Mouse (Mus musculus) E14TG2a.4 (cell line): Measurements from ENCODE around the gene Neurog3.

Source experiments
- H3K27me3 ChIP-seq: 2 replicates; pipeline ENCODE4 v1.6.1; 2014; ENCODE audit warnings: low read length, control low read depth; ENCODE audit not compliant: insufficient read depth
- H3K36me3 ChIP-seq: 2 replicates; pipeline ENCODE4 v1.6.1; 2014; ENCODE audit warnings: low read length, control low read depth; ENCODE audit not compliant: insufficient read depth
- H3K4me1 ChIP-seq: replicated peaks from 2 replicates; pipeline ENCODE4 v1.6.1; 2014; ENCODE audit warnings: low read depth, low read length, control low read depth
- H3K4me3 ChIP-seq: replicated peaks from 2 replicates; pipeline ENCODE4 v1.5.1; 2014; ENCODE audit warnings: mild to moderate bottlenecking, low read length
- H3K9me3 ChIP-seq: 2 replicates; pipeline ENCODE4 v1.6.1; 2014; ENCODE audit warnings: low read length, control low read depth
- CTCF ChIP-seq: conservative IDR thresholded peaks from 2 replicates; pipeline ENCODE4 v1.5.1; 2014; ENCODE audit warnings: low read length
- NANOG ChIP-seq: IDR thresholded peaks from 2 replicates; pipeline ENCODE4 v1.6.1; 2014; ENCODE audit warnings: borderline replicate concordance, low read length, mixed read lengths
- POU5F1 ChIP-seq: IDR thresholded peaks from 2 replicates; pipeline ENCODE4 v1.6.1; 2014; ENCODE audit warnings: low read length, borderline replicate concordance

Gene Neurog3

DNA sequence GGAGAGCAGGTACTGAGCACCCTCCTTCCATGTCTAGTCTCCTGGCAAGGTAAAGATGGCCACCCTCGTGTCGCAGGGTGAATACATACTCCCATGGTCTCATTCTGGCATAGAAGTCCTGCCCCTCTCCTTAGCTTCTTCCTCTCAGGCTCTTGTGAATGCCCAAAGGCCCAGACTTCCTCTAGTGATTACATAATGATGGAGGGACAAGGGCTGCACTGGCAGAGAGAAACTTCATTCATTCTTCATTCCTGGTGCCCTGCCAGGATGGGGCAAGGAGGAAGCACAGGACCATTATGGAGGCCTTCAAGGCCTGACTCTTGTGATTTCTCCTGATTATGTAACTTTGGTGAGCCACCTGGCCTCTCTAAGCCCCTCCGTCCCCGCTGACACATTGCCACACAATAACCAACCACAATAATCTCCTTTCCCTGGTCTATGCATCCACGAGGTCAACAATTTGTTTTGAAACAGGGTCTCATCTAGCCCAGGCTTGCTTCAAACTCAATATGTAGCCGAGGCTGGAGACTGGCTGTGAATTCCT is 49.7 kb downstream of the Neurog3 start:
- peaks cover 14% of the 10 kb centered on the region for H3K4me1 ChIP-seq
- peaks cover 9% of the 10 kb centered on the region for H3K27me3 ChIP-seq
- H3K36me3 ChIP-seq: no peaks in the 10 kb centered on the region
- TF ChIP-seq POU5F1 (no peak), NANOG (no peak), CTCF (no peak)
- no peak overlapping the region for H3K4me3 ChIP-seq
- peaks cover 4% of the 10 kb centered on the region; the same call in 1 of the 2 replicates for H3K9me3 ChIP-seq

DNA sequence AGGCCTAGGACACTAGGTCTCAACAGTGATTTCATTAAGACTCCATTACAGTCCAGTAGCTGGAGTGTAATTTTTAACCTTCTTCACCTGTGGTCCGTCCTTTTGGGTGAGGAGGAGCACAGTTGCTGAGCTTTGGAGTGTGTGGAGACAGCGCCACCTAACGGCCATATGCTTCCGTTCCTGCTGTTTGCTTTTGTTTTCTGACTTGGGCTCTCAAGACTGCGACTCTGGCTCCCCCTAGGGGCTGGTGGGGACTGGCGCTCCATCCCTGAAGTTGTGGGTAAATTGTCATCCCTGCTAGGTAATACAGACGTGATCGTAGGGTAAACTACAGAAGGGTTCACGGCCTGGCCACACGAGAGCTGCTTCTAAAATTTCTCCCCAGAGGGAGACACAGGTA is 50.2 kb downstream of the Neurog3 start:
- Histone ChIP-seq H3K4me1 (peaks cover 16% of the 10 kb centered on the region), H3K9me3 (peaks cover 3% of the 10 kb centered on the region; the same call in 1 of the 2 replicates), H3K27me3 (peaks cover 11% of the 10 kb centered on the region; the same call in 1 of the 2 replicates), H3K36me3 (no peaks in the 10 kb centered on the region), H3K4me3 (no peak overlapping the region)
- TF ChIP-seq CTCF (peak; percentile 96), POU5F1 (no peak), NANOG (no peak)
